Mouse (Mus musculus) brown adipose tissue, adult 24 weeks (tissue): ENCODE measurements around the gene Sf3b2. TPM values are rescaled to one million over a fixed set of nuclear protein-coding genes. Genes with fewer than 3 reads are reported as not detected.
A peak's percentile ranks its signal among the peaks of the same experiment; 100 is the strongest.

Experiments used
- H3K27ac ChIP-seq: fragments of 200-500 bp; replicated peaks from 2 replicates; pipeline ENCODE4 v1.5.1; 2012; ENCODE audit warnings: low read depth, mild to moderate bottlenecking, low read length
- H3K4me1 ChIP-seq: fragments of 200-500 bp; 2 replicates; pipeline ENCODE4 v1.6.1; 2012; ENCODE audit warnings: low read length, mixed read lengths; ENCODE audit not compliant: control insufficient read depth, insufficient read depth, insufficient read length
- H3K4me3 ChIP-seq: fragments of 200-500 bp; 2 replicates; pipeline ENCODE4 v1.5.1; 2012; ENCODE audit warnings: low read depth, mild to moderate bottlenecking, low read length, moderate library complexity; ENCODE audit not compliant: insufficient read depth
- polyA plus RNA-seq: library from polyadenylated mRNA; stranded (reverse); fragments of >200 nt; gene quantifications from 2 replicates; pipeline ENCODE4 v1.2.4, GENCODE M21; 2012; ENCODE audit not compliant: missing spikeins, insufficient read depth, insufficient read length

Gene Sf3b2
- polyA plus RNA-seq, 1 experiment, result 58.7 TPM

- H3K27ac ChIP-seq, result no peak overlapping the region
- no peak overlapping the region for H3K4me3 ChIP-seq
- peaks cover 6% of the 10 kb centered on the region; the same call in 1 of the 2 replicates for H3K4me1 ChIP-seq
Observed at GRCm38 (mm10) chr19:5296630-5297029, 1.4 kb upstream of the Sf3b2 start.

- Histone ChIP-seq H3K4me1 (peaks cover 6% of the 10 kb centered on the region; the same call in 1 of the 2 replicates), H3K4me3 (peak overlapping the region; percentile 64), H3K27ac (peak overlapping the region; percentile 56)
Observed at GRCm38 (mm10) chr19:5295736-5296075, 451 bp upstream of the Sf3b2 start.

- Histone ChIP-seq H3K27ac (no peak overlapping the region), H3K4me3 (no peak overlapping the region), H3K4me1 (peaks cover 14% of the 10 kb centered on the region)
Observed at GRCm38 (mm10) chr19:5278381-5278780, 16.9 kb downstream of the Sf3b2 start.

- Histone ChIP-seq H3K27ac (no peak overlapping the region), H3K4me1 (peaks cover 15% of the 10 kb centered on the region), H3K4me3 (no peak overlapping the region)
Observed at GRCm38 (mm10) chr19:5277140-5277539, 18.1 kb downstream of the Sf3b2 start.

GRCm38 (mm10) chr19:5276531-5276930 lies 18.7 kb downstream of the Sf3b2 start:
- Histone ChIP-seq H3K27ac (no peak overlapping the region), H3K4me3 (no peak overlapping the region), H3K4me1 (peaks cover 17% of the 10 kb centered on the region)

GRCm38 (mm10) chr19:5275736-5276135 lies 19.5 kb downstream of the Sf3b2 start:
- Histone ChIP-seq H3K4me3 (no peak overlapping the region), H3K4me1 (peaks cover 17% of the 10 kb centered on the region), H3K27ac (no peak overlapping the region)

- H3K4me1 ChIP-seq, result peaks cover 20% of the 10 kb centered on the region
- H3K27ac ChIP-seq, result peak overlapping the region; percentile 89
- H3K4me3 ChIP-seq, result no peak overlapping the region
Observed at GRCm38 (mm10) chr19:5274641-5275040, 20.6 kb downstream of the Sf3b2 start.

- peak overlapping the region; percentile 89 for H3K27ac ChIP-seq
- peaks cover 22% of the 10 kb centered on the region for H3K4me1 ChIP-seq
- H3K4me3 ChIP-seq, result peak overlapping the region; percentile 75; the same call in 1 of the 2 replicates
Observed at GRCm38 (mm10) chr19:5273916-5274315, 21.3 kb downstream of the Sf3b2 start.

- peak within 1 kb of the TSS; percentile 89 for H3K27ac ChIP-seq
- peak within 1 kb of the TSS; percentile 75 for H3K4me3 ChIP-seq
- H3K4me1 ChIP-seq, result peaks cover 21% of the 10 kb centered on the region
Observed at GRCm38 (mm10) chr19:5272801-5273733, 22.2 kb downstream of the Sf3b2 start, which contains the start of gene Pacs1. Gene Pacs1, minus strand, starts transcription at chr19:5273119.

- Histone ChIP-seq H3K4me1 (peaks cover 22% of the 10 kb centered on the region), H3K4me3 (peak overlapping the region; percentile 75), H3K27ac (peak overlapping the region; percentile 29; the same call in 1 of the 2 replicates)
Observed at GRCm38 (mm10) chr19:5272326-5272795, 22.9 kb downstream of the Sf3b2 start.

GRCm38 (mm10) chr19:5271430-5271829 lies 23.8 kb downstream of the Sf3b2 start:
- Histone ChIP-seq H3K4me1 (peaks cover 23% of the 10 kb centered on the region), H3K27ac (no peak overlapping the region), H3K4me3 (no peak overlapping the region; the same call in 1 of the 2 replicates)

GRCm38 (mm10) chr19:5269392-5269791 lies 25.9 kb downstream of the Sf3b2 start:
- Histone ChIP-seq H3K4me3 (no peak overlapping the region), H3K27ac (0 out of 2 replicates have a peak overlapping the region, but pooled peaks have one; percentile 8), H3K4me1 (peaks cover 18% of the 10 kb centered on the region; the same call in 1 of the 2 replicates)

- Histone ChIP-seq H3K4me3 (no peak overlapping the region), H3K27ac (no peak overlapping the region), H3K4me1 (peaks cover 15% of the 10 kb centered on the region; the same call in 1 of the 2 replicates)
Observed at GRCm38 (mm10) chr19:5268875-5269274, 26.4 kb downstream of the Sf3b2 start.

- no peak overlapping the region for H3K4me3 ChIP-seq
- H3K27ac ChIP-seq, result no peak overlapping the region
- H3K4me1 ChIP-seq, result peaks cover 11% of the 10 kb centered on the region; the same call in 1 of the 2 replicates
Observed at GRCm38 (mm10) chr19:5268017-5268416, 27.2 kb downstream of the Sf3b2 start.

- Histone ChIP-seq H3K27ac (no peak overlapping the region), H3K4me1 (peaks cover 10% of the 10 kb centered on the region; the same call in 1 of the 2 replicates), H3K4me3 (no peak overlapping the region)
Observed at GRCm38 (mm10) chr19:5267015-5267414, 28.2 kb downstream of the Sf3b2 start.
